20 mouse cellular contexts compared by ENCODE assay signal in genomic region chr4:89510593-89510992, GRCm38 (mm10).
"Had no signal": no experiment of that assay in that cellular context is flagged by ENCODE, and none has a peak within 500 bp of the region (broad histone marks: within the 10 kb centered on the region; RNA-seq: fewer than 3 reads in every experiment).

No protein-coding gene starts in this region.

- H3K9me3 ChIP-seq: lung, embryonic 15.5 days; megakaryocyte, embryonic 14.5 days; midbrain, embryonic 10.5 days; midbrain, embryonic 13.5 days; neural tube, embryonic 13.5 days; stomach, embryonic 15.5 days had no signal

- H3K27ac ChIP-seq: layer of hippocampus, adult 2 months; lung, embryonic 15.5 days; midbrain, embryonic 10.5 days; midbrain, embryonic 13.5 days; neural tube, embryonic 13.5 days; stomach, embryonic 15.5 days had no signal

- H3K4me2 ChIP-seq: lung, embryonic 15.5 days; midbrain, embryonic 13.5 days; neural tube, embryonic 13.5 days; stomach, embryonic 15.5 days had no signal

- H3K27me3 ChIP-seq: lung, embryonic 15.5 days; megakaryocyte, embryonic 14.5 days; midbrain, embryonic 13.5 days; neural tube, embryonic 13.5 days; stomach, embryonic 15.5 days had no signal

- ATAC-seq: inflammation-experienced regulatory T-cells, adult 6 months; midbrain, embryonic 13.5 days; midbrain, embryonic 16.5 days had no signal

- H3K4me1 ChIP-seq: lung, embryonic 15.5 days; stomach, embryonic 15.5 days had no signal

- H3K9ac ChIP-seq: lung, embryonic 15.5 days; midbrain, embryonic 13.5 days; neural tube, embryonic 13.5 days; stomach, embryonic 15.5 days had no signal

- H3K4me3 ChIP-seq: layer of hippocampus, adult 2 months; lung, embryonic 15.5 days; megakaryocyte, embryonic 14.5 days; midbrain, embryonic 10.5 days; midbrain, embryonic 13.5 days; myocyte; neural tube, embryonic 13.5 days; stomach, embryonic 15.5 days had no signal

- H3K36me3 ChIP-seq: lung, embryonic 15.5 days; midbrain, embryonic 10.5 days; midbrain, embryonic 13.5 days; neural tube, embryonic 13.5 days; stomach, embryonic 15.5 days had no signal

- DNase-seq: kidney, adult 2 months; kidney, postnatal 14 days; layer of hippocampus, adult 9-11 months; lung, adult 18-20 months; lung, postnatal 10 days; lung, postnatal 36 days; retina, postnatal 1 day; right cerebral cortex, postnatal 25 days; spleen, adult 18-20 months; thymus, postnatal 25 days had no signal
